Mouse (Mus musculus) spleen, adult 2 months (tissue): ENCODE measurements at regions not wholly inside any gene's neighbourhood (a gene's known extent, or its start where the extent isn't known, plus 50 kb on each side); places are given as distances from the start of the nearest gene placed in this dataset.

Experiments
- CTCF ChIP-seq: fragments of 200-500 bp; IDR thresholded peaks from 2 replicates; pipeline ENCODE4 v1.5.1; 2011; ENCODE audit warnings: mild to moderate bottlenecking, inconsistent platforms; ENCODE audit not compliant: insufficient read depth, insufficient read length, insufficient replicate concordance; ENCODE audit errors: extremely low read depth
- POLR2A ChIP-seq: fragments of 200-500 bp; IDR thresholded peaks from 2 replicates; pipeline ENCODE4 v1.6.1; 2011; ENCODE audit warnings: low read depth, low read length, inconsistent platforms

GRCm38 (mm10) chr2:167809256-167809655 lies 119.6 kb upstream of the Tmem189 start:
- TF ChIP-seq POLR2A, result no peak
- no peak for TF ChIP-seq CTCF
